5 mouse cellular contexts compared by ENCODE assay signal in genomic region chr2:36181587-36182368, GRCm38 (mm10). TPM values are rescaled to one million over a fixed set of nuclear protein-coding genes. Genes with fewer than 3 reads are reported as not detected.
A peak's percentile ranks its signal among the peaks of the same experiment; 100 is the strongest.
DNase-seq lines count a peak whose midpoint lies in the region; ATAC-seq and TF ChIP-seq lines count a peak whose summit lies in the region.
"Not testable (repeated sequence)": the region's sequence is repeated elsewhere in the genome, so short reads cannot be mapped to it uniquely, and the experiment has no call there.

No protein-coding gene starts in this region.

- H3K4me3 ChIP-seq in erythroblast, embryonic 14.5 days (replicated peaks): peak overlapping the region; percentile 65
- H3K4me3 ChIP-seq in layer of hippocampus, adult 2 months; liver, embryonic 12.5 days: not testable (repeated sequence)
- H3K4me3 ChIP-seq in liver, embryonic 14.5 days (ENCODE audit: insufficient read depth in 1 of 2, low read depth in 2 of 2, low read length in 2 of 2): peak overlapping the region; percentile 19 to 45; a peak in 1 of 4 replicates
- peak overlapping the region; percentile 45; the same call in 1 of the 2 replicates for H3K4me3 ChIP-seq in liver, embryonic 16.5 days (ENCODE audit: low read depth, low read length)

- peaks cover 69% of the 10 kb centered on the region for H3K36me3 ChIP-seq in erythroblast, embryonic 14.5 days (ENCODE audit: control insufficient read depth)
- H3K36me3 ChIP-seq in liver, embryonic 12.5 days: peaks cover 38% of the 10 kb centered on the region
- H3K36me3 ChIP-seq in liver, embryonic 14.5 days (replicated peaks; ENCODE audit: control insufficient read depth, insufficient read depth, low read depth); liver, embryonic 16.5 days (ENCODE audit: control insufficient read depth, insufficient read depth): not testable (repeated sequence)

- not testable (repeated sequence) for H3K4me2 ChIP-seq in liver, embryonic 12.5 days
- H3K4me2 ChIP-seq in liver, embryonic 14.5 days (ENCODE audit: low read depth): peak overlapping the region; percentile 56
- H3K4me2 ChIP-seq in liver, embryonic 16.5 days (ENCODE audit: low read depth, low read length): peak overlapping the region; percentile 41; the same call in 1 of the 2 replicates

- H3K27ac ChIP-seq in layer of hippocampus, adult 2 months; liver, embryonic 12.5 days; liver, embryonic 14.5 days; liver, embryonic 16.5 days (ENCODE audit: low read length): not testable (repeated sequence)

- DNase-seq in layer of hippocampus, adult 2 months (ENCODE audit: low spot score in 2 of 2); liver, embryonic 14.5 days (ENCODE audit: low read depth in 3 of 3, low spot score in 3 of 3): not testable (repeated sequence)

- 78% methylated on average over 4 of the region's 4 CpGs for WGBS in liver, embryonic 12.5 days (ENCODE audit: insufficient replicate concordance)
- 77% methylated on average over 4 of the region's 4 CpGs for WGBS in liver, embryonic 14.5 days (ENCODE audit: insufficient replicate concordance)
- 72% methylated on average over 4 of the region's 4 CpGs for WGBS in liver, embryonic 16.5 days (ENCODE audit: insufficient replicate concordance)

- peak; percentile 69 for ATAC-seq in liver, embryonic 12.5 days
- peak; percentile 72; the same call in 1 of the 2 replicates for ATAC-seq in liver, embryonic 14.5 days (ENCODE audit: insufficient read depth)
- ATAC-seq in liver, embryonic 16.5 days (ENCODE audit: low read depth): peak; percentile 56; the same call in 1 of the 2 replicates

- not testable (repeated sequence) for TF ChIP-seq EP300 in liver, embryonic 14.5 days (IDR thresholded peaks at IDR 0.05; ENCODE audit: low read depth)

- H3K9me3 ChIP-seq in erythroblast, embryonic 14.5 days (ENCODE audit: control insufficient read depth, low read length); liver, embryonic 12.5 days (replicated peaks); liver, embryonic 14.5 days (ENCODE audit: control insufficient read depth, low read length); liver, embryonic 16.5 days (replicated peaks; ENCODE audit: control insufficient read depth, low read length): not testable (repeated sequence)

- 0 out of 2 replicates have a peak, but pooled peaks have one; percentile 3 for TF ChIP-seq CTCF in layer of hippocampus, adult 2 months (conservative IDR thresholded peaks at IDR 0.05)
- not testable (repeated sequence) for TF ChIP-seq CTCF in liver, embryonic 14.5 days (IDR thresholded peaks at IDR 0.05; ENCODE audit: low read depth)

- H3K27me3 ChIP-seq in erythroblast, embryonic 14.5 days (ENCODE audit: control insufficient read depth); liver, embryonic 12.5 days (replicated peaks); liver, embryonic 14.5 days (ENCODE audit: control insufficient read depth, insufficient read depth, low read length); liver, embryonic 16.5 days (ENCODE audit: control insufficient read depth, insufficient read depth, low read depth, low read length): not testable (repeated sequence)

- H3K9ac ChIP-seq in liver, embryonic 12.5 days; liver, embryonic 14.5 days (replicated peaks); liver, embryonic 16.5 days (ENCODE audit: low read depth, low read length): not testable (repeated sequence)

- peaks cover 44% of the 10 kb centered on the region for H3K4me1 ChIP-seq in erythroblast, embryonic 14.5 days (ENCODE audit: control insufficient read depth)
- peaks cover 31% of the 10 kb centered on the region for H3K4me1 ChIP-seq in liver, embryonic 12.5 days
- H3K4me1 ChIP-seq in liver, embryonic 14.5 days (replicated peaks; ENCODE audit: control insufficient read depth in 2 of 2, insufficient read depth in 2 of 2, low read length in 1 of 2): peaks cover 10 to 15% of the 10 kb centered on the region in 2 experiments
- H3K4me1 ChIP-seq in liver, embryonic 16.5 days (ENCODE audit: control insufficient read depth, low read depth, low read length): peaks cover 11% of the 10 kb centered on the region

RNA-seq across cellular contexts. Expression of gene Rbm18, which starts 45.2 kb away (rescaled TPM):
- polyA plus RNA-seq in erythroblast, embryonic 14.5 days (2012): 1.2 and 1.7 TPM in 2 replicates
- 10 to 100 TPM; 41.7 to 46.3 TPM for total RNA-seq in layer of hippocampus, adult 2 months (2021)
- 28.2 and 29.9 TPM in 2 replicates for polyA plus RNA-seq in liver, embryonic 12.5 days (2016; fragmentation: Nextera tagmentation; extraction: Ambion mirVana)
- 7.8 and 10.2 TPM in 2 replicates for polyA plus RNA-seq in liver, embryonic 14.5 days (2012; rRNA removed)
- 20.6 and 22.8 TPM in 2 replicates for polyA plus RNA-seq in liver, embryonic 14.5 days (2014; fragmentation: Nextera tagmentation; extraction: Ambion mirVana)
- polyA plus RNA-seq in liver, embryonic 16.5 days (2015; fragmentation: Nextera tagmentation; extraction: Ambion mirVana): 22.4 TPM in 2 replicates

RNA-seq across cellular contexts. Expression of gene Mrrf, which starts 45.6 kb away (rescaled TPM):
- 0.26 and 0.36 TPM in 2 replicates for polyA plus RNA-seq in erythroblast, embryonic 14.5 days (2012)
- total RNA-seq in layer of hippocampus, adult 2 months (2021): 10 to 100 TPM; 13.8 to 18.6 TPM
- 24.9 and 25.7 TPM in 2 replicates for polyA plus RNA-seq in liver, embryonic 12.5 days (2016; fragmentation: Nextera tagmentation; extraction: Ambion mirVana)
- polyA plus RNA-seq in liver, embryonic 14.5 days (2012; rRNA removed): 5.3 and 9.1 TPM in 2 replicates
- polyA plus RNA-seq in liver, embryonic 14.5 days (2014; fragmentation: Nextera tagmentation; extraction: Ambion mirVana): 17.8 and 25.8 TPM in 2 replicates
- 14.6 and 17.0 TPM in 2 replicates for polyA plus RNA-seq in liver, embryonic 16.5 days (2015; fragmentation: Nextera tagmentation; extraction: Ambion mirVana)

RNA-seq across cellular contexts. Expression of gene Ptgs1, which starts 48.4 kb away (rescaled TPM):
- polyA plus RNA-seq in erythroblast, embryonic 14.5 days (2012): 0.09 TPM in 1 of 2 replicates, not detected in the other
- 10 to 100 TPM; 17.1 to 19.1 TPM for total RNA-seq in layer of hippocampus, adult 2 months (2021)
- polyA plus RNA-seq in liver, embryonic 12.5 days (2016; fragmentation: Nextera tagmentation; extraction: Ambion mirVana): 21.1 and 21.4 TPM in 2 replicates
- 8.6 and 9.9 TPM in 2 replicates for polyA plus RNA-seq in liver, embryonic 14.5 days (2012; rRNA removed)
- polyA plus RNA-seq in liver, embryonic 14.5 days (2014; fragmentation: Nextera tagmentation; extraction: Ambion mirVana): 15.8 and 16.4 TPM in 2 replicates
- polyA plus RNA-seq in liver, embryonic 16.5 days (2015; fragmentation: Nextera tagmentation; extraction: Ambion mirVana): 20.9 and 22.5 TPM in 2 replicates
